Mouse (Mus musculus) cerebellum, adult 11 months (tissue): ENCODE data around the gene Nob1.
A peak's percentile ranks its signal among the peaks of the same experiment; 100 is the strongest.

Experiments
- DNase-seq: peaks from one replicate; pipeline ENCODE4 v3.0.0; 2022

Gene Nob1

DNA sequence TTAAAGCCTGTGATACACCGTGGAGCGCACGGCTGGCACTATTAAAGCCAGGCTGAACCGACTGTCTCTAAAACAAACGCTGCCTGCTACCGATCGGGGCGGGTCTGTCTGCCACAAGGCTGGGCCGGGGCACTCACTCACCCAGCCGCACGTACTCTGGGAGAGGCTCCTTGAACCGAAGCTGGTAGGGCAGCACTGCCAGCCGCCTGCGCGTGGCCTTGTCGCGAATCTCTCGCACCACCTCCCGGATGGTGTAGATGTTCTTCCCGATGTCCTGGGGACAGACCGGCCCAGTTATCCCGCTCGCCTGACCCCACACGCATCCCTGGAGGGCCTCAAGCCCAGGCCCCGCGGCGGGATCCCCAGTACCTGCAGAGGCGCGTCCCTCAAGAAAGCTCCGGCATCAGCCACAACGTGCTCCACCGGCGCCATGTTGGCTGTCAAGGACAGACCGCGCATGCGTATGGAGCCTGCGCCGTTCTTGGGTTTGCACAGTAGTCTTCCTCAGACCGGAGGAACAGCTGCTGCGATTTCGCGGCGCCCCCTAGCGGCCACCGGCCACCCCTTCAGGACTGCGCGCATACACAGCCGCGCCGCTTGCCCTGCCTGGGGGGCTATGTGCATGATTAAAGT, at the start of gene Nob1:
Gene Nob1 (minus strand): TSS at position 455 of the 633 bp plus-strand sequence.
- peak; percentile 95 for DNase-seq

DNA sequence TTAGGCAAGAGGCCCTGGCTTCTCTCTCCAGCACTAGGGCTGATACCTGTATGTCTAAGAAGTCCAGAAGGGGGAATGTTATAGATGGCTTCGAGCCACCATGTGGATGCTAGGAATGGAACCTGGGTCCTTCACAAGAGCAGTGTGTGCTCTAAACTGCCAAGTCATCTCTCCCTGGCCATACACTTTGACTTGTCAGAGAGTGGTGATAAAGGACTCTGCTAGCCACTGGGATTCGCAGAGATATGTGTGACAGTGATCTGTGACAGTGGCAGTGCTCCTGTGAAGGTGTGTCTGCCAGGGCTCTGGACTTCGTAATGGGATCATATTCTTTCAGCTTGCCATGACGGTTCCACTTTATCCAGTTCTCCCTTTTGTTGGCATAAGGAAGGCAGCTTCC, 48.5 kb upstream of the Nob1 start:
- no peak for DNase-seq

DNA sequence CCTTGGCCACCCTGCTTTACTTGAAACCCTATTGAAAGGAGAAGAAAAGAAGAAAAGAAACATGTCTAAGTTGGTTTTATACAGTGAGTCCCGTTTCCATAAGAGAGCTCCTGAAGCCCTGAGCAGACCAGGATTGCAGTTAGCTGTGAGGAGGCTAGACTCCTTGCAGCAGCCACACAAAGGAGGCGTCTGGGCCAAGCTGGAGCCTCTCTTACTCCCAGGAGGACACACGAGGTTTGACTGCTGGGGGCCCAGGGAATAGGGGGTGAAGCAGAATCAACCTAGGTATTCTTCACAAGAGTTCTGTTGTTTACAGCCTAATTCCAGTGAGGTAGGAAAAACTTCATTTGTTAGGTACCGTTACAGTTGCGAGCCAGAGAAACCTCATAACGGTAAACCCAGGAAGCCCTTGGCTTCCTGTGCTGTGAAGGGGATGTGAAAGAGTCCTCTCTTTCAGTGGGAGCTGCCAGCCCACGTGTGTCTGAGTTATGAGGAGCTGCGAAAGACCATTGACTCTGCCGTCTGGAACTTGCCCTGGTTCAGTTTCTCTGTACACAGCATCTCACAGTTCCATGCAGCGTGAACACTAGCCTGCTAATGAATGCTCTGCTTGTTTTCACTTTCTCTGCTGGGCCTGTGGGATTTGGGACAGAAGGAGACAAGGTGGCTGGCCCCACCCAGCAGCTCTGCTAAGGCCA, 47.7 kb upstream of the Nob1 start:
- DNase-seq, result no peak

DNA sequence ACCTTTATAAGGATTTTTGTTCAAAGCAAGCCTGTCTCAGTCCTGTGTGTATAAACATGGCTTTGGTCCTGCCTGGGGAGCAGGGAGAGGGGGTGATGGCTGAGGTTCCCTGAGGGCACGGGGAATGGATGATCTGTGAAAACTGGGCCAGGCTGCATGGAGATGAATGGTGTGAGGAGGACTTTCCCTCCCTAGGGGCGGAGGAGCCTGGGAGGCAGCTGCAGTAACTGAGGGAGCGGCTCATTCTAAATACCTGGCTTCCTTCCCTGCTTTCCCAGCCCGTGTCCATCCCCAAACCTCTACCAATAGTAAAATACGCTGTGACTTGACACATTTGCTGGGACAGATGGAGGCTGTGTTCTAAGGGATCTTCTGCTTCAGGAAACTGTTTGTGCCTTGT, 45.5 kb upstream of the Nob1 start:
- no peak for DNase-seq

DNA sequence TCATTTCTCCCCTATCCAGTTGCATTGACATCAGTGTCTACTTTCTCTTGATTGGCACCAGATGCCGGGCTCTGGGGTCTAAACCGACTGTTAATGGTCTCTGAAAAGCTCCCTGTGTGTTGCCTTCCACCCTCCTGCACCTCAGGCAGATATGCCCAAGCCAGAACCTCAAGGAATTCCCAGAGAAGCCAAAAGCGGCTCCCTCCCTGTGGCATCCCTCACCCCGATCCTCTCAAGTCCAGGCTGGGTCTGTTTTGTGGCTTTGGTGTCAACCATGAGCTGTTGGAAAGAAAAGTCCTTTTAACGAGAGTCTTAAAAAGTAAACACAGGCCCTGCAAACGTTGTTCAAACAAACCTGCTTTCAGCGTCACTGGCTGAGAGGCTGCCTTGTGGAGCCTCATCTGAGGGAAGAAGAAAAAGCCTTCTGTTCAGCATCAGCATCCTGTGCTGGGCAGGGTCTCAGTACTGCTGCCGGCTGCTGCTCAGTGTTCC, 44.0 kb upstream of the Nob1 start:
- DNase-seq, result no peak

DNA sequence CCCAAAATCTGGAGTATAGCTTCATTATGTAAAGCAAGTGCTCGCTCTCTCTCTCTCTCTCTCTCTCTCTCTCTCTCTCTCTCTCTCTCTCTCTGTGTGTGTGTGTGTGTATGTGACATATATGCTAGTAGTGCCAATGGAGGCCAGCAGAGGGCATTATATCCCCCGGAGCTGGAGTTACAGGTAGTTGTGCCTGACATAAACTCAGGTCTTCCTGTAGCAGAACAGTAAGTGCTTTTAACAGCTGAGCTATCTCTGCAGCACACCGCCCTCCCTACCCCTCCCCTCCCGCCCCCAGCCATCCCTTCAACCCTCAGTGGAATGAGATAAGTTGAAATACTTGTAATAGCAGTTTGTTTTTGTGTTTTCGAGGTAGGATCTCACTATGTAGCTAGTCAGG, 41.8 kb upstream of the Nob1 start:
- DNase-seq, result no peak

DNA sequence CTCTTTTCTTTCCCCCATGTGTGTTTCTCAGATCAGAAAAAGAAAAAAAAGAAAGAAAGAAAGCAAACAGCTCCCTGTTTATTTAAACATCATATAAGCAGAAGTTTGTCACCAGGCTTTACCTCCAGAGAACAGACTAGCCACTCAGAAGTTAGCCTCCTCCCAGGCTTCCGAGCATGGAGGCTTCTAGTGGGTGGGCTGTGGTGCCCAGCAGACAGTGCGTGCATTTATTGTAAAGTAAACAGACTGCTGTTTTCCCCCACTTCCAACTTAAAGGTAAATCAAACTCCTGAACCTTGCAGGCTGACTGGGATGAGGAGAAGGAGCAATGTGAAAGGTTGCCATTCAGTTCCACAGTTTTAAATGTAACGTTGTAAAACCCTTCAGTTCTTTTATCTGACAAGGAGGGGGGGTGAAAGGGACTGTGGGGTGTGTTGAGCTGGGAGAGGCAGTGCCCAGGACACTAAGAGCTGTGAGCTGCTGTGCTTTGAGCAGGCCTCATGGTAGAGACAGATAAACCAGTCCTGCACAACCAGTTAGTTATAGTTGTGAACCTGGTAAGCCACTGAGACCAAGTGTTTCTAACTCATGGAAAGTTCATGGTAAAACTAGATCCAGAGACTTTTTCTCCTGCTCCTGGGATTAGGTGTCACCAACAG, 40.6 kb upstream of the Nob1 start:
- DNase-seq, result no peak

DNA sequence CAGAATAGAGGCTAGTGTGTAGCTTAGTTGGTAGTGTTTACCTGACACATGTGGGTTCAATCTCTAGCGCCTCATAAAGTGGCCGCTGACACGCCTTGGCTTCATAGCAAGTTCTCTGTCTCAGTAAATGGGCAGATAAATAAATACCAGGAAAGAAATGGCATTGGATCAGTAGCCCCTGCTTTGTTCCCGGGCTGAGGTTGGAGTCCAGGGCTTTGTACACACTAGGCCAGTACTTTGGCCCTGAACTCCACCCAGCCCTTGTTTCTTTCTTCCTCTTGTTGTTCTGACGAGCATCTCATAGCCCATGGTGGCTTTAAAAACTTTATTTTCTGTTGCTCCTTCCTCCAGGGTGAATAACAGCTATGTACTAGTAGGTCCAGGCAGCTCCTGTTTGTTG, 37.6 kb upstream of the Nob1 start:
- no peak for DNase-seq

DNA sequence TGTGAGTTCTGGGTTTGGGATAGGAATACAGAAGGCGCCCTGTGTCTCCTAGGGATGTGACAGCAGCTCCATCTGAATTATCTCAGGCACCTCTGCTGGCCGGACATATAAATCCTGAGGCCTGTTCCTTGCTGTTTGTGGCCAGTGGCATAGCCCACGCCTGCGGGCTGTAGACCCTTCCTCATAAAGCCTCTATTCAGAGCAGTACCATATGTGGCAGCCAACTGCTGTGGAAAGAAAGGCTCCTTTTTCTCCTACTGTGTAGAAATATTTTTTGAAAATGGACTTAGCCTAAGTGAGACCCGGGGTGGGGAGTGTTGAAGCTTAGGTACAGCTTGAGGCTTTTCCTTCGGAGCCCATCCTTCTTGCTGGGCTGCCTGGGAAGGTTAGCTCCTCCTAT, 33.4 kb upstream of the Nob1 start:
- no peak for DNase-seq

DNA sequence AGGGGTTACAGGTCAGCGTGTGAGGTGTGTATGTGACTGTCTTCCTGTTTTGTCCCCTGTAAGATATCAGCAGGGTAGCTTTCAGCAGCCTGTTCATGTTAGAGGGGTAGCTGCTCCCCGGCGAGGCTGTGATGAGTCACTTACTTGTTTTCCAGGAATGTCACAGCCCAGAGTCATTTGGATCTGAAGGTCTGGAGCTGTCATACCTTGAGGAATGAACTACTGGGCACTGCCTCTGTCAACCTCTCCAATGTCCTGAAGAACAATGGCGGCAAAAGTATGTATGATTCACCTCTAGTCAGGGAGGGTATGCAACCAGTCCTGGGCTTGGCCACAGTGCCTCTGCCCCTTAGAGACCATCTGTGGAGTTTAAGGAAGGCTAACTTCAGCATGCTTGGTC, 32.9 kb upstream of the Nob1 start:
- no peak for DNase-seq

DNA sequence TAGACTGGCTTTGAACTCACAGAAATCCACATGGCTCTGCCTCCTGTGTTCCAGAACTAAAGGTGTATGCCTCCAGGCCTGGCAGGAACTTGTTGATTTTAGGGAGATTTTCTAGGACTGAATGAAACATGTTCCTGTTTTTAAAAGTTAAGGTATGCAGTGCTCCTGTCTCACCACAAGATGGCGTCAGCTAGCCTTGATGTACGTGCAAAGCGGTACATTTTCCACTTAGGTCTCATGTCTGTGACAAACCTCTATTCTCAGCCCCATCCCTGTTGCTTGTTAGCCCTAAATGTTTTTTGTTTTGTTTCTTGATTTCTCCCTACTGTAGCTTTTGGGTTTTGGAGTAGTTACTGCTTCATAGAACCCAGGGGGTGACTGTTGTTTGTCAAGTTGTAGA, 30.4 kb upstream of the Nob1 start:
- peak; percentile 15 for DNase-seq

DNA sequence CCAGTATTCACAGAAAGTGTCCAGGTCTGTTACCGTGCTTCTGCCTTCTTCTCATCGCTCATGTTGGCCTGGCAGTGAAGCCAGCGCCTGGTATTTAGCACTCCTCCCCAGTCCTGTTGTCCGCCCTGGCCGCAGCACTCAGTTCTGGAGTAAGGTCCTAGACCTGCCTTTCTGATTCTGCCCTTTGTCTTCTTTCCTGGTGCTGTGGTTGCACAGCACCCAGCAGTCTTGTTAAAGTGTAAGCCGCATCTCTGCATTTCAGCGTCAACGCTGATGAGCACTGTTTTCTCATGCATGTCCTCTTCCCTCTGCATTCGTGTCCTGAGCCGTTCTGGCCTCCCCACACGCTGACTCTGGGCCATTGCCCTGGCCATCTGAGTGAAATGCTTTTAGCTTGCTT, 28.5 kb upstream of the Nob1 start:
- no peak for DNase-seq

DNA sequence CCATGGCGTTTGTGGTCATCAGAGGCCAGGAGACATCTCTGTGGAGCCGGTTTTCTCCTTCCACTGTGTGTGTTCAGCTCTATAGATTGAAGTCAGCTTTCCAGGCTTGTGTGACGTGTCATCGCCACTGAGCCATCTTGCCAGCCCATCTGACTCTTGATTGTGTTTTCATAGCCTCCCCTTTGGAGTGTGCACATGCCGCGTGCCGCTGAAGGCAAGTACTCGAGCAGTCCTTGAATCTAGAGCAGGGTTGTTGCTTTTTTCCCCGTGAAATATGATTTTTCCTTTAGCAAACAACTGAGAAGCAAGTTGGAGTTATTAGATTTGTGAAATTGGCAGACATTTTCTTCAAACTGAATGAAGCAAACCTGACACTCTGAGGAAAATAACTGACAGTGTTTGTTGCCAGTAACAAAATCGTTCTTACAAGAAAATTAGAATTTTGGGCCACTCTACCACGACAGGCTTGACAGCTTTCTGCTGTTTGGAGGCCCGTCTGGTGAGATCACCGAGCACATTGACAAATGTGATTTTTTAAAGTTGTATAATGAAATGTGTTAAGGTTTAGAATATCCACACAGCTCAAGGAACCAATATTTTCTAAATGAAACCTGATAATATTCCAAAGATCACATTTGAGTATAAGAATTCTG, 26.7 kb upstream of the Nob1 start:
- no peak for DNase-seq

DNA sequence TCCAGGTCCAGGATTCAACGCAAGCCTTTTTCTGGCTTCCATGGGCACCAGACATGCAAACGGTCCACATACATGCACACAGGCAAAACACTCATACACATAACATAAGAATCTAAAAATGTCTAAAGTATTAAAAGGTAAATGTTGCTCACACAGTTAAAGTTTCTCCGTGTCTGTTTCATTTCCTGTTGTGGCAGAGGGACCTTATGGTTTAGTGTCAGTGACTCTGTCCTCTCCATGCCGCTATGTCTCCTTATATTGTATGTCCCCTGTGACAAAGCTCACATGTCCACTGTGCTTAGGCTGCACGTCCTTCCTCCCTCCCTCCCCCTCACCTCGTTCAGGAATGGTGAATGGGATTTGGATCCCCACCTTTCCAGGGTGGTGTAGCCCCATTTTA, 24.8 kb upstream of the Nob1 start:
- no peak for DNase-seq

DNA sequence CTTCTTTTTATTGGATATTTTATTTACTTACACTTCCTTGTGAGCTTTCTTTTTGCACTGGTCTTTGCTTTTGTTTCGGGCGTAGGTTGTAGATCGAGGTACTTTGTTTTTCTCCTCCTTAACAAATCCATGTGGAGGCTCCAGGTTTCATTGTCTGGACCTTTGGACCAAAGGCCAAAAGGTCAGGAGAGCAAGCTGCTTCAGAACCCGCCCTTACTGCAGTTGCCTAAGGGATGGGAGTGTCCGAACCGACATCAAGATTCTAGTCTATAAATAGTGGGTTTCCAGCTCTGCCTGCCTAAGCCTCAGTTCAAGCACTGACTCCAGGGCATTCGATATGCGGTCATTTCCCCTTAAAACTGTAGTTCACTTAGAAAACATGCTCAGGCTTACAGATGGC, 24.3 kb upstream of the Nob1 start:
- no peak for DNase-seq

DNA sequence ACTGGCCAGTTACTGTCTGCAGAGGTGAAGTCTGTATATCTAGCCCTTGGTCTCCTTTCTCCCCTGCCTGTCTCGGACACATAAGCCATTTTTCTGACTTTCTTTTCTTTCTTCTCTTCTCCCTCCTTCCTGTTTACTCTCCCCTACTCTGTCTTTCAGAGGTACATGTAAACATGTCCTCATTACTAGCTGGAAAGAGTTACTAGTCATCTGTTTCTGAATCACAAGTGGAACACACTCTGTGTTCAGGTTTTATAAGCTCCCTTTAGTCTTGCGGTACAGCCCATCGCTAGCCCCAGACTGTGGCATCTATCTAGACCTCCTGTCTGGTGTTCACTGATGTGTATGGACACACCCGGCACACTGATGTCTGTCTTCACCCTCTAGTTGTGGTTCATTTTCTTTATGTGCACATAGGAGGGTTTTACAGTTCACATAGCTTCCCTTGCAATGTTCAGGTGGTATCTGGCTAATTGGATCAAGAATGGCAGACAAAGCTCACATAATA, 23.6 kb upstream of the Nob1 start:
- DNase-seq, result no peak

DNA sequence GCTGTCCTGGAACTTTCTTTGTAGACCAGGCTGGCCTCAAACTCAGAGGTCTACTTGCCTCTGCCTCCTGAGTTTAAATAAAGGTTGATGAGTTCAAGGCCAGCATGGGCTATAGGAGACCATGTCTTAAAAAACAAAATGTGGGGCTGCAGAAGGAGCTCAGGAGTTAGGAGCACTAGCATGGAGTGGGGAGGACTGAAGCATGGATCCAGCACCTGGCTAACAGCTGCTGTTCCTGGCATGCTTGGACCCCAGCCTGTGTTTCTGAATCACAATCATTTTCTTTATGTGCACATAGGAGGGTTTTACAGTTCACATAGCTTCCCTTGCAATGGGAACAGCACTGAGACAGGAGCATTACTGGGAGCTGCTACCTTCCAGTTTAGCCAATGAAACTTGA, 22.9 kb upstream of the Nob1 start:
- DNase-seq, result no peak

DNA sequence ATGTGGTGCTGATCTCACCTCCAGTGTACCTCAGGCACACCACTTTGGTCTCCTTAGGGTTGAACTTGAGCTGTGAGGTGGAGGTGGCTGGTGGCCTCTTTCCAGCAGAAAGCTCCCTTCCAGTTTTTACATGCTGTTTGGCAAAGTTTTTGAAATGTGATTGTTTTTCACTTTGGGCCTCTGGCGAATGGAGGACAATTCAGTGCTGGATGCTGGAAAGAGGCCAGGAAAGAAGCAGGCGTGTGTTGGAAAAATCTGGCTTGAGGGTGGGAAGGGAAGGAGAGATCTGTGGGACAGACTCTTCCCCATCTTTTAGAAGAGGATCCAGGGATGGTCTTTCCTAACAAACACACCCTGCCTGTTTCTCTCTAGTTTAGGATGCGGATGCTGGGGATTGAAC, 19.8 kb upstream of the Nob1 start:
- no peak for DNase-seq

DNA sequence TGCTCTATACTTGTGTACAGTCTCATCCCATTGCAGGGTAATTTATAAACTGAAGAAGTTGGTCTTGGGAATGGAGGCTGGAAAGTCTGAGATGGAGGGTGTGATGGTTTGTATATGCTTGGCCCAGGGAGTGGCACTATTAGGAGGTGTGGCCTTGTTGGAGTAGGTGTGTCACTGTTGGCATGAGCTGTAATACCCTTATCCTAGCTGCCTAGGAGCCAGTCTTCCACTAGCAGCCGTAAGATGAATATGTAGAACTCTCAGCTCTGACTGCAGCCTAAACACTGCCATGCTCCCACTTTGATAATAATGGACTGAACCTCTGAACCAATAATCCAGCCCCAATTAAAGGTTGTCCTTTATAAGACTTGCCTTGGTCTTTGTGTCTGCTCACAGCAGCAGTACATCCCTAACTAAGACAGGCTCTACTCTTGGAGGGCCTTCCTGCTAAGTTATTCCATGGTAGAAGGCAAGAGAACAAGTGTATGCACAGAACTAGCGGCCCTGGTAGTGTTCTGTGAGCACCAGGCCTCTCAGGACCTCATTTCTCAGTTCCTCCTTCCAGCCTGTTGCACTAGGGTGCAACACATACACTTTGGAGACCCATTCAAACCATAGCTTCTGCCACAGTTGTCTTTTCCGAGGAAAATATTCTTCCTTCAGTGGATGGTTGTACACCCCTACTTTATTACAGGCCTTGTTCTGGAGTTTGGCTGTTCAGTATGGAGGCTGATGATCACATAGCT, 15.2 kb upstream of the Nob1 start:
- no peak for DNase-seq

DNA sequence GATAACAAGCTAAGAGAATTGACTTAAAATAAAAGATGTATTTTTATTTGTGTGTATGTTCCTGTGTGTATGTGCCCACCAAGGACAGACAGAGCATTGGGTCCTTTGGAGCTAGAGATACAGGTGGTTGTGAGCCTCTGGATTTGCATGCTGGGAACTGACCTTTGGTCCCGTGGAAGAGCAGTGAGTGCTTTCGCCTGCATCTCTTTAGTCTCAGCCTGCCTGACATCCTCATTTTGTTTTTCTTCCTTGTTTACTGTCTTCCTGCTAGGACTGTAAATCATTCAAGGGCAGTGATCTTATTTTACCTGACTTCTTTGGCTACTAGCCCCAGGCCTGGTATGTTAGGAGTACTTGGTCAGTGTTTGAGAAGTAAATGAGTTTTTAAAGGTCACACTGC, 12.9 kb upstream of the Nob1 start:
- DNase-seq, result no peak

DNA sequence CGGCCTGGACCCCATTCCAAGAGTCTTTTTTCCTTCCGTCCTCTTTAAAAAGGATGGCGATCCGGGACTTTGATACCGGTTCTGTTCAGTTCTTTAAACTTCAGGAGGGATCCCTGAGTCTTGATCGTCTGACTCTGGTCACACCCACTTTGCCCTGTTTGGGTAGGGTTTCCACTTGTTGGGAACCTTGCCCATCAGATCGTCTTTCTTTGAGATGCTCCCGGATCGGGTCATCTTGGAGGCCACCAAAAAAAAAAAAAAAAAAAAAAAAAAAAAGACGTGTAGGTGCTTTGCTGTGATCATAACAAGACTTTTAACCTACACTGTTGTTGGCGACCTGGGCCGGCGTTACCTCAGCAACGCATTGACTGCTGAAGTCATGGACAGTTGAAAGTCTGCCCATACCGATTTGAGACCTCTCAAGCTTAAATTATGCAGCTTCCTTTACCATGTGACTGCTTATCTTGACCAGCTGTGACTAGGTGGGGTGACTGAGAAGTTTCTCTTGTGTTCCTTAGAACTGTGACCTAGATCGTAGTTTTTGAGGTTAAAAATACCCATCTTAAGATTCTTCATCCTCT, 12.1 kb upstream of the Nob1 start:
- DNase-seq, result no peak
